Mouse (Mus musculus) ES-Bruce4 (cell line): ENCODE data around the gene Fbxo48. TPM values are rescaled to one million over a fixed set of nuclear protein-coding genes. Genes with fewer than 3 reads are reported as not detected.

Source experiments
- H3K27ac ChIP-seq: 2 replicates; pipeline ENCODE4 v1.5.1; 2012; ENCODE audit warnings: low read length, inconsistent platforms; ENCODE audit not compliant: insufficient read depth
- H3K27me3 ChIP-seq: 2 replicates; pipeline ENCODE4 v1.6.1; 2012; ENCODE audit warnings: mild to moderate bottlenecking, low read length, inconsistent platforms; ENCODE audit not compliant: control insufficient read depth, poor library complexity, insufficient read depth, severe bottlenecking
- H3K36me3 ChIP-seq: 2 replicates; pipeline ENCODE4 v1.6.1; 2012; ENCODE audit warnings: inconsistent platforms, mild to moderate bottlenecking, low read length, moderate library complexity; ENCODE audit not compliant: control insufficient read depth, poor library complexity, insufficient read depth, severe bottlenecking
- H3K4me1 ChIP-seq: one replicate; pipeline ENCODE4 v1.8.1; 2011; ENCODE audit warnings: low read length; ENCODE audit not compliant: control insufficient read depth, insufficient read depth
- H3K4me3 ChIP-seq: 2 replicates; pipeline ENCODE4 v1.5.1; 2011; ENCODE audit warnings: low read depth, mild to moderate bottlenecking, low read length
- H3K9ac ChIP-seq: 2 replicates; pipeline ENCODE4 v1.6.1; 2012; ENCODE audit warnings: low read depth, mild to moderate bottlenecking, inconsistent platforms; ENCODE audit not compliant: poor library complexity, severe bottlenecking
- H3K9me3 ChIP-seq: replicated peaks from 2 replicates; pipeline ENCODE4 v1.6.1; 2012; ENCODE audit warnings: mild to moderate bottlenecking, low read length, inconsistent platforms; ENCODE audit not compliant: control insufficient read depth, poor library complexity, insufficient read depth, severe bottlenecking
- CTCF ChIP-seq: IDR thresholded peaks from one replicate; pipeline ENCODE4 v1.8.1; 2011; ENCODE audit warnings: low read depth, low read length
- EP300 ChIP-seq: IDR thresholded peaks from 2 replicates; pipeline ENCODE4 v1.6.1; 2011; ENCODE audit warnings: low read depth, low read length; ENCODE audit not compliant: insufficient read depth
- POLR2A ChIP-seq: IDR thresholded peaks from one replicate; pipeline ENCODE4 v1.8.1; 2011; ENCODE audit warnings: low read length; ENCODE audit not compliant: insufficient read depth
- polyA plus RNA-seq: library from polyadenylated mRNA; stranded (reverse); fragments of >200 nt; gene quantifications from 2 replicates; pipeline ENCODE4 v1.2.4, GENCODE M21; 2011; ENCODE audit warnings: low read depth; ENCODE audit not compliant: missing spikeins, insufficient read depth, insufficient read length

Fbxo48 gene
- polyA plus RNA-seq, 1 experiment: 4.6 TPM

GRCm38 (mm10) chr11:16958520-16958919 is 7.3 kb downstream of the Fbxo48 start:
- peaks cover 2% of the 10 kb centered on the region; the same call in 1 of the 2 replicates for H3K9me3 ChIP-seq
- H3K27ac ChIP-seq: no peak overlapping the region
- H3K27me3 ChIP-seq: no peaks in the 10 kb centered on the region
- H3K9ac ChIP-seq: no peak overlapping the region
- H3K4me1 ChIP-seq: no peaks in the 10 kb centered on the region
- no peak overlapping the region for H3K4me3 ChIP-seq
- H3K36me3 ChIP-seq: no peaks in the 10 kb centered on the region
- TF ChIP-seq POLR2A (no peak), CTCF (no peak), EP300 (no peak)

GRCm38 (mm10) chr11:16967806-16968205 is 16.6 kb downstream of the Fbxo48 start:
- TF ChIP-seq EP300: no peak
- no peak for TF ChIP-seq POLR2A
- no peak for TF ChIP-seq CTCF
- H3K27ac ChIP-seq: no peak overlapping the region
- no peaks in the 10 kb centered on the region for H3K36me3 ChIP-seq
- no peaks in the 10 kb centered on the region for H3K4me1 ChIP-seq
- no peak overlapping the region for H3K4me3 ChIP-seq
- no peaks in the 10 kb centered on the region for H3K27me3 ChIP-seq
- no peak overlapping the region for H3K9ac ChIP-seq
- no peaks in the 10 kb centered on the region for H3K9me3 ChIP-seq

- Histone ChIP-seq H3K27ac (no peak overlapping the region), H3K9ac (no peak overlapping the region), H3K36me3 (no peaks in the 10 kb centered on the region), H3K4me3 (no peak overlapping the region), H3K4me1 (no peaks in the 10 kb centered on the region), H3K27me3 (no peaks in the 10 kb centered on the region), H3K9me3 (no peaks in the 10 kb centered on the region)
- TF ChIP-seq POLR2A (no peak), CTCF (no peak), EP300 (no peak)
Observed at GRCm38 (mm10) chr11:16969650-16970049, 18.5 kb downstream of the Fbxo48 start.

- no peak overlapping the region for H3K9ac ChIP-seq
- H3K4me3 ChIP-seq: no peak overlapping the region
- no peaks in the 10 kb centered on the region for H3K27me3 ChIP-seq
- no peaks in the 10 kb centered on the region for H3K36me3 ChIP-seq
- TF ChIP-seq EP300 (no peak), POLR2A (no peak), CTCF (no peak)
- H3K9me3 ChIP-seq: no peaks in the 10 kb centered on the region
- no peak overlapping the region for H3K27ac ChIP-seq
- no peaks in the 10 kb centered on the region for H3K4me1 ChIP-seq
Observed at GRCm38 (mm10) chr11:16972027-16972426, 20.9 kb downstream of the Fbxo48 start.

GRCm38 (mm10) chr11:16973086-16973485 is 21.9 kb downstream of the Fbxo48 start:
- no peak for TF ChIP-seq EP300
- TF ChIP-seq POLR2A: no peak
- no peak for TF ChIP-seq CTCF
- Histone ChIP-seq H3K9me3 (no peaks in the 10 kb centered on the region), H3K27me3 (no peaks in the 10 kb centered on the region), H3K27ac (no peak overlapping the region), H3K4me1 (no peaks in the 10 kb centered on the region), H3K4me3 (no peak overlapping the region), H3K9ac (no peak overlapping the region), H3K36me3 (no peaks in the 10 kb centered on the region)

GRCm38 (mm10) chr11:16976937-16977336 is 25.8 kb downstream of the Fbxo48 start:
- Histone ChIP-seq H3K9ac (no peak overlapping the region), H3K36me3 (no peaks in the 10 kb centered on the region), H3K27me3 (no peaks in the 10 kb centered on the region), H3K4me3 (no peak overlapping the region), H3K4me1 (no peaks in the 10 kb centered on the region), H3K27ac (no peak overlapping the region), H3K9me3 (no peaks in the 10 kb centered on the region)
- no peak for TF ChIP-seq CTCF
- TF ChIP-seq EP300: no peak
- TF ChIP-seq POLR2A: no peak
